Mouse (Mus musculus): ENCODE results near the gene Gm6169. TPM values are rescaled to one million over a fixed set of nuclear protein-coding genes. Genes with fewer than 3 reads are reported as not detected.
"Not testable (repeated sequence)": the region's sequence is repeated elsewhere in the genome, so short reads cannot be mapped to it uniquely, and the experiment has no call there.

Gene Gm6169
- polyA plus RNA-seq, 2 experiments: 0.33 to 0.81 TPM

GRCm38 (mm10) chr13:97137466-97138400 lies 38.7 kb upstream of the Gm6169 start, which contains the start of the genes Gfm2 and Nsa2:
Gfm2 (plus strand) TSS chr13:97137937.
Nsa2 (minus strand) TSS chr13:97137937.
- Histone ChIP-seq H3K4me1 (replicated peaks; ENCODE audit: control insufficient read depth in 2 of 2, insufficient read depth in 2 of 2, low read length in 1 of 2) (peaks cover 5 to 6% of the 10 kb centered on the region in 2 experiments), H3K36me3 (replicated peaks; ENCODE audit: control insufficient read depth, insufficient read depth, low read depth) (peaks cover 13% of the 10 kb centered on the region), H3K27me3 (ENCODE audit: control insufficient read depth, insufficient read depth, low read length) (no peaks in the 10 kb centered on the region), H3K4me3 (ENCODE audit: insufficient read depth in 1 of 2, low read depth in 2 of 2, low read length in 2 of 2) (peak within 1 kb of the TSS; percentile 88), H3K27ac (peak within 1 kb of the TSS; percentile 28), H3K9ac (replicated peaks) (peak within 1 kb of the TSS; percentile 87), H3K4me2 (ENCODE audit: low read depth) (peak within 1 kb of the TSS; percentile 75), H3K9me3 (ENCODE audit: control insufficient read depth, low read length) (no peaks in the 10 kb centered on the region)
- DNase-seq (ENCODE audit: low read depth in 3 of 3, low spot score in 3 of 3): peak; percentile 89 to 92 (median 91)
- under 1% methylated on average over 57 of the region's 57 CpGs for WGBS (ENCODE audit: insufficient replicate concordance)
- no peak for TF ChIP-seq CTCF (IDR thresholded peaks at IDR 0.05; ENCODE audit: low read depth)
- no peak for TF ChIP-seq EP300 (IDR thresholded peaks at IDR 0.05; ENCODE audit: low read depth)
- peak; percentile 97 for ATAC-seq (ENCODE audit: insufficient read depth)

- not testable (repeated sequence) for H3K27me3 ChIP-seq (ENCODE audit: control insufficient read depth, insufficient read depth, low read length); DNase-seq (ENCODE audit: low read depth in 3 of 3, low spot score in 3 of 3); H3K9ac ChIP-seq (replicated peaks); H3K4me3 ChIP-seq (ENCODE audit: insufficient read depth in 1 of 2, low read depth in 2 of 2, low read length in 2 of 2); H3K9me3 ChIP-seq (ENCODE audit: control insufficient read depth, low read length); H3K27ac ChIP-seq; ATAC-seq (ENCODE audit: insufficient read depth); H3K4me2 ChIP-seq (ENCODE audit: low read depth); H3K4me1 ChIP-seq (replicated peaks; ENCODE audit: control insufficient read depth in 2 of 2, insufficient read depth in 2 of 2, low read length in 1 of 2)
- WGBS (ENCODE audit: insufficient replicate concordance): no CpG with 5 or more reads among the region's 2 CpGs
- peaks cover 23% of the 10 kb centered on the region for H3K36me3 ChIP-seq (replicated peaks; ENCODE audit: control insufficient read depth, insufficient read depth, low read depth)
Observed at GRCm38 (mm10) chr13:97130413-97130812, 31.4 kb upstream of the Gm6169 start.

GRCm38 (mm10) chr13:97129654-97130053 lies 30.6 kb upstream of the Gm6169 start:
- ATAC-seq (ENCODE audit: insufficient read depth); H3K4me2 ChIP-seq (ENCODE audit: low read depth); H3K27ac ChIP-seq; H3K27me3 ChIP-seq (ENCODE audit: control insufficient read depth, insufficient read depth, low read length); H3K4me1 ChIP-seq (replicated peaks; ENCODE audit: control insufficient read depth in 2 of 2, insufficient read depth in 2 of 2, low read length in 1 of 2); H3K4me3 ChIP-seq (ENCODE audit: insufficient read depth in 1 of 2, low read depth in 2 of 2, low read length in 2 of 2); H3K9ac ChIP-seq (replicated peaks); H3K9me3 ChIP-seq (ENCODE audit: control insufficient read depth, low read length); DNase-seq (ENCODE audit: low read depth in 3 of 3, low spot score in 3 of 3): not testable (repeated sequence)
- 79% methylated on average over 2 of the region's 4 CpGs for WGBS (ENCODE audit: insufficient replicate concordance)
- peaks cover 20% of the 10 kb centered on the region for H3K36me3 ChIP-seq (replicated peaks; ENCODE audit: control insufficient read depth, insufficient read depth, low read depth)

- DNase-seq (ENCODE audit: low read depth in 3 of 3, low spot score in 3 of 3): no peak
- no peak for ATAC-seq (ENCODE audit: insufficient read depth)
- Histone ChIP-seq H3K27me3 (ENCODE audit: control insufficient read depth, insufficient read depth, low read length) (no peaks in the 10 kb centered on the region), H3K4me3 (ENCODE audit: insufficient read depth in 1 of 2, low read depth in 2 of 2, low read length in 2 of 2) (no peak overlapping the region), H3K36me3 (replicated peaks; ENCODE audit: control insufficient read depth, insufficient read depth, low read depth) (no peaks in the 10 kb centered on the region), H3K9me3 (ENCODE audit: control insufficient read depth, low read length) (no peaks in the 10 kb centered on the region), H3K4me2 (ENCODE audit: low read depth) (no peak overlapping the region), H3K9ac (replicated peaks) (no peak overlapping the region), H3K27ac (no peak overlapping the region), H3K4me1 (replicated peaks; ENCODE audit: control insufficient read depth in 2 of 2, insufficient read depth in 2 of 2, low read length in 1 of 2) (no peaks in the 10 kb centered on the region)
- no peak for TF ChIP-seq EP300 (IDR thresholded peaks at IDR 0.05; ENCODE audit: low read depth)
- no peak for TF ChIP-seq CTCF (IDR thresholded peaks at IDR 0.05; ENCODE audit: low read depth)
- WGBS (ENCODE audit: insufficient replicate concordance): 57% methylated on average over 3 of the region's 3 CpGs
Observed at GRCm38 (mm10) chr13:97121341-97121740, 22.3 kb upstream of the Gm6169 start.

GRCm38 (mm10) chr13:97109046-97109445 lies 10.0 kb upstream of the Gm6169 start:
- no peak for ATAC-seq (ENCODE audit: insufficient read depth)
- H3K27me3 ChIP-seq (ENCODE audit: control insufficient read depth, insufficient read depth, low read length): no peaks in the 10 kb centered on the region
- H3K9ac ChIP-seq (replicated peaks): no peak overlapping the region
- H3K9me3 ChIP-seq (ENCODE audit: control insufficient read depth, low read length): no peaks in the 10 kb centered on the region
- no peak for DNase-seq (ENCODE audit: low read depth in 3 of 3, low spot score in 3 of 3)
- no peak overlapping the region for H3K4me3 ChIP-seq (ENCODE audit: insufficient read depth in 1 of 2, low read depth in 2 of 2, low read length in 2 of 2)
- TF ChIP-seq EP300 (IDR thresholded peaks at IDR 0.05; ENCODE audit: low read depth) (no peak), CTCF (IDR thresholded peaks at IDR 0.05; ENCODE audit: low read depth) (no peak)
- WGBS (ENCODE audit: insufficient replicate concordance): 69% methylated on average over 4 of the region's 4 CpGs
- no peaks in the 10 kb centered on the region for H3K4me1 ChIP-seq (replicated peaks; ENCODE audit: control insufficient read depth in 2 of 2, insufficient read depth in 2 of 2, low read length in 1 of 2)
- no peak overlapping the region for H3K4me2 ChIP-seq (ENCODE audit: low read depth)
- H3K27ac ChIP-seq: no peak overlapping the region
- H3K36me3 ChIP-seq (replicated peaks; ENCODE audit: control insufficient read depth, insufficient read depth, low read depth): no peaks in the 10 kb centered on the region

- not testable (repeated sequence) for H3K27ac ChIP-seq; H3K4me3 ChIP-seq (ENCODE audit: insufficient read depth in 1 of 2, low read depth in 2 of 2, low read length in 2 of 2); ATAC-seq (ENCODE audit: insufficient read depth); H3K36me3 ChIP-seq (replicated peaks; ENCODE audit: control insufficient read depth, insufficient read depth, low read depth); H3K4me2 ChIP-seq (ENCODE audit: low read depth); H3K27me3 ChIP-seq (ENCODE audit: control insufficient read depth, insufficient read depth, low read length); DNase-seq (ENCODE audit: low read depth in 3 of 3, low spot score in 3 of 3); H3K9me3 ChIP-seq (ENCODE audit: control insufficient read depth, low read length); H3K9ac ChIP-seq (replicated peaks); H3K4me1 ChIP-seq (replicated peaks; ENCODE audit: control insufficient read depth in 2 of 2, insufficient read depth in 2 of 2, low read length in 1 of 2)
- 87% methylated on average over 4 of the region's 4 CpGs for WGBS (ENCODE audit: insufficient replicate concordance)
Observed at GRCm38 (mm10) chr13:97107721-97108120, 8.7 kb upstream of the Gm6169 start.
